Mouse (Mus musculus): Measurements from ENCODE around the gene Gtf2f1. TPM values are rescaled to one million over a fixed set of nuclear protein-coding genes. Genes with fewer than 3 reads are reported as not detected.

Gene Gtf2f1
- total RNA-seq, 2 experiments from 2014 or later, result 59.7 to 60.1 TPM

DNA sequence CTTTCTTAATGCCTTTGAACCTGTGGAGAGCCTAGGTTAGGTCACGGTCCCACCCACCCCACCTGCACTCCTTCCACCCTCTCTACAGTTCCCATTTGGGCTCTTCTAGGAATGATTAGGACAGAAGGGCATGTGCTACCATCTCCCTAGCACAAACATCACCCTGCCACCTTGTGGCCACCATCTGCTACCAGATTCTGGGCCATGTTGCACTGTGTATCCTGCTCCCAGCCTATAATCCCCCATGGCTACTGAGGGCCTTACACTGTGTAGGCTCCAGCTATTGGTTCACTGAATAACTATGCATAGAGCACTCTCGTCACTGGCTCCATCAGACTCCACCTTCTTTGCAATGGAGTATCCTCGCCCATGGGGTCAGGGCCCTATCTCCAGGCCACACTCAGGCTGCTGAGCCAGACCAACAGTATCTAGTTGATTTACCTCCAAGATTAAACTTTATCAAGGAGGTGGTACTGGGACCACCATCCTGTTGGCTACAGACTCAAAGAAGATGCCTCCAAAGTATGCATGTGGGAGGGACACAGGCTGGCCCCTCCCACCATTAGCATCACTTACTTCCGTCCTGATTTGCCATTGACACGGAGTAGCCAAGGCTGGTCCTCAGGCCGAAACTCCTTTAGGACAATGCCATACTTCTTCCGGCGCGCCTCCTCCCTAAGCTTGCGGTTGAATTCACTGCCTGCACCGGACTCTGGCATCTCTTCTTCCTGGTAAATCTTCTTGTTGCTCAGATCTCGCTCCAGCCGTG, 3.8 kb downstream of the Gtf2f1 start:
- no peak for DNase-seq (ENCODE audit: extremely low spot score in 1 of 2, low spot score in 1 of 2)

DNA sequence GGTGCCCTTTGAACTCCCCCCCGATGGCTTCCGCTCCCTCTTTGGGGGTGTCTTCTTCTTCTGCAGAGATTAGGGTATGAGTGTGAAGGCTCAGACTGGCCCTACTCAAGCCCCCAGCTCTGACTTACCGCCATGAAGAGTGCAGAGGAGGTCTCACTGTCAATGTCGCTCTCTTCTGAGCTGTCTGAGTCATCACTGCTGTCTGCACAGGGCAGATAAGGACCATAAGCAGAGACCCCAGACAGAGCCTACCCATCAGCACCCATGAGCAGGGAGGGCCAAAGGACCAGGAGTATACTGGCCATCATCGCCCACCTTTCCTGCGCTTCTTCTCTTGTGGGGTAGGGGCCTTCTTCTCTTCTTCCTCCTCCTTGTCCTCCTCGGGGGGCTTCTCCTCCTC, 7.1 kb downstream of the Gtf2f1 start:
- no peak for DNase-seq (ENCODE audit: extremely low spot score in 1 of 2, low spot score in 1 of 2)

DNA sequence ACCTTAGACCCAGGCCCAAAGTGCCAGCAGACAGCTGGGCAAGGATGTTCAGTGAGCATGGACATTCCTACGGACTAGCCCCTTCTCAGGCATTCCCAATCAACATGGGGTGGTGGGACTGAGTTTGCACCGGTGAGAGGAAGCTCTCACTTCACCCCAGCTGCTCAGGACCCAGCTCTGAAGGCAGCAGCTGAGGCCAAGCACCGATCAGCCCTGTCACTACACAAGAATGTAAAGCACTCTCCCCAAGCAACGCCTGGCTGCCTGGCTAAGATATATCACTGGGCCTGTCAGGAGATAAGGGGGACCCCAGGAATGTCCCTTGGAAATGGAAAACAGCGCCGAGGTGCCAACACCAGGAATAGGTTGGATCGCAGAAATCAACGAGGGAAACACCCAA, 9.9 kb downstream of the Gtf2f1 start:
- no peak for DNase-seq (ENCODE audit: extremely low spot score in 1 of 2, low spot score in 1 of 2)

DNA sequence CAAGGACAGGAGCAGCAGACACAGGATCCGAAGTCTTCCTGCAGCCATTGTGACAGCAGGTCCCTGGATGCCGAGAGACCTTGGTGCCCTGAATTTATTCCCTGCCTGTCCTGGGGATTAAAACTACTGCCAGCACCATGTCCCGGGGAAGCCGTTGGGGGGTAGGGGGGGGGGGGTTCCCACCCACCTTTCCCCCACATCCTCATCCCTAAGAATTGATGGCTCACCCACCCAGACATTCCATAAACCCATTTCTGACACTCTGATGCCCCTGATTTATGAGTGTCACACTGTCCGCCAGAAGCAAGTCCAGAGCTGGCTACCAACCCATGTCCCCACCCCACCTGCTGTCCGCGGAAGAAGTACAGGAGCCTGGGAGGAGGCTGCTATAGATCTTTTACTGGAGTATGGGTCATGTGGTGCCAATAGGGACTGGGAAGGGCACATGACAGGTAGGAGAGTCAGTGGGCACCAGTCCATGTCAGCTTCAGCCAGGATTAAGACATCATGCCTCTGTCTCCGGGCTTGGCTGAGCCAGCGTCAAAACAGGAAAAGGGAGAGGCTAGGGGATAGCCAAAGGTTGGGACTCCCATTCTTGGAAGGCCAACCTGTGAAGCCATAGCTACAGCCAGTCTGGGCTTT, 11.0 kb downstream of the Gtf2f1 start, which contains the start of gene Pspn:
Gene Pspn (minus strand): TSS at position 51 of the 642 bp plus-strand sequence.
- no peak for DNase-seq (ENCODE audit: extremely low spot score in 1 of 2, low spot score in 1 of 2)

DNA sequence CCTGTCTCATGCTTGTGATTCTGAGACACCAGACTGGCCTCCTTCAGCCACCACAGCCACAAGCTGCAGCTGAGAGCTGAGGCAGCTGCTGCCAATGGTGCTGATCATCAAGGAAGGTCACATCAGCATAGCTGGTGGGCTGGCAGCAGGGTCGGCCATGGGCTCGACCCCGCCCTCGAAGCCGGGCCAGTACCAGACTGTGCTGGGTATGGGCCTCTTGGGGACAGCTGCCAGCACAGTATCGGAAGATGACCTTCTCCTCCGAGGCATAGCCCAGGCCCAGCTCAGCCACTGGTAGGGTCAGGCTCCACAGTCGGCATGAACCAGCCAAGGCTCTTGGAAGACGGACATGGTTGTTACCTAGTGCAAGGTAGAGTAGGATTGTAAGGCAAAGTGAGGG, 11.7 kb downstream of the Gtf2f1 start:
- DNase-seq (ENCODE audit: extremely low spot score in 1 of 2, low spot score in 1 of 2), result no peak

DNA sequence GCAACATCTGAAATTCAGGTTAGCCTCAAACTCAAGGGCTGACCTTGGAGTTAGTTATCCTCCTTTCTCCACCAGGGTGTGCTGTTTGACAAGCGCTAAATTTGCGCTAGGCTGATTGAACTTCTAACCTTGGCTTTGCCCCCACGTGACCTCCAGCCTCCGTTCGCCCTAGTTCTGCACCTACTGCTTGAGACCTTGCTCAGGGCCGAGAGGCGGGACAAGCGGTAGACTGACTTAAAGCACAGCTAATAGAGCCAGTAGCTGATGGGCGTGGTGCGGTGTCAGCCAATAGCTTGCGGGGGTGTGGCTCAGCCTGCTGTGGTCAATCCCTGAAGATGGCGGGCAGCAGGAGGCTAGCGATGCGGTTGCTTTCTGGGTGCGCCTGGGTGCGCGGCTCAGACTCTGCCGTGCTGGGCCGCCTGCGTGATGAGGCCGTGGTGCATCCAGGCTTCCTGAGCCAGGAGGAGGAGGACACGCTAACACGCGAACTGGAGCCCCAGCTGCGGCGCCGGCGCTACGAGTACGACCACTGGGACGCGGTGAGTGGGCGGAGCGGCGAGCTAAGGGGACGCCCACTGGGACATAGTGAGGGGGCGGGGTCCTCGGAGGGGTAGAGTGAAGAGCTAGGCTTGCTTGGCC, 13.9 kb downstream of the Gtf2f1 start, which contains the start of gene Alkbh7:
Gene Alkbh7 (plus strand): TSS at position 311 of the 639 bp plus-strand sequence.
- peak; percentile 74 to 82 for DNase-seq (ENCODE audit: extremely low spot score in 1 of 2, low spot score in 1 of 2)

DNA sequence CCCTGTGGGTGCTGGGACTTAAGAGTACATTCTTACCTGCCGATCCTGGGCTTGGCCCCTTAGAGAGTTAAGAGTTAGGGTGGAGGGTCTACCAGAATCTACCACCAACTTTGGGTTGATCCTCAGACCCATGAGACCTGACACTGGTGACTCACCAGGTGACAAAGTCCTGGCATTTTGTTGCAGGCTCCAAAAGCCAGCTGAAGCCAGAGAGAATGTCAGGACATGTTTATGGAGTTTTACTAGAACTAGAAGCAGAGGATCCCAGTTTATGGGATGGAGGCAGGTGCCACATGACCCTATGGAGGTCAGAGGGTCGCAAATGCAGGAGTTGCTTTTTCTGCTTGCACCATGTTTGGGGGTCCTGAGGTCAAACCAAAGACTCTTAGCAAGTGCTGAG, 14.6 kb downstream of the Gtf2f1 start:
- DNase-seq (ENCODE audit: extremely low spot score in 1 of 2, low spot score in 1 of 2), result no peak

DNA sequence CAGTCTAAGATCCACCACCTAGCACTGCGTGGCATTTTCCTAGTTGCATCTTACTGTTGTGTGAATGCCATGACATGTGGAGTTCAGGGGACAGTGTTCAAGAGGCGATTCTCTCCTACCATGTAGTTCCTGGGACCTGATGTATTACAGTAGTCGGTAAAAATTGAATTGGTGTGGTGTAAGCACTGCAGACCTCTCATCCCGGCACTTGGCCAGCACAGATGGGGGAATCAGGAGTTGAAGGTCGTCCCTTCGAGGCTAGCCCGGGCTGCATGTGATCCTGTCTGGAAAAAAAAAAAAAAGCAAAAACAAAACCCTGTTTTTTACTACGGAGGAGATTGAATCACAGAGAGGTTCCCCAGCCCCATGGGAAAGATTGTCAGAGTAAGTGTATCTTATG, 16.0 kb downstream of the Gtf2f1 start:
- DNase-seq (ENCODE audit: extremely low spot score in 1 of 2, low spot score in 1 of 2), result no peak

DNA sequence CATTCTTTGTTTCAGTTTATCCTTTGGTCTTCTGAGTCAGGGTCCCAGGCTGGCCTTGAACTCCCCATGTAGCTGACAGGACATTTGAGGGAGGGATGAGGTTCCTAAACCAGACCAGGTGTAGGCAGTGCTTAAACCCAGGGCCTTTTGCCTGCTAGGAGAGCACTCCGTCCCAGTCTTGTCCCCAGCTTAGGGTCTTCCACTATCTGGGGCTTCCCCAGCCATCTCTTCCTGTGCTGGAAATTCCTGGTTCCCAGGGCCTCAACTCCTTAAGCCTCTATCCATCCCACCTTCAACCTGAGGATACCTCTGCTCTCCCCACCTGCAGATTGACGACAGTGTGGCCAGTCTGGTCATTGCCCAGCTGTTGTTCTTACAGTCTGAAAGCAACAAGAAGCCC, 20.1 kb downstream of the Gtf2f1 start:
- peak in 1 of 2 experiments; percentile 4 for DNase-seq (ENCODE audit: extremely low spot score in 1 of 2, low spot score in 1 of 2)

DNA sequence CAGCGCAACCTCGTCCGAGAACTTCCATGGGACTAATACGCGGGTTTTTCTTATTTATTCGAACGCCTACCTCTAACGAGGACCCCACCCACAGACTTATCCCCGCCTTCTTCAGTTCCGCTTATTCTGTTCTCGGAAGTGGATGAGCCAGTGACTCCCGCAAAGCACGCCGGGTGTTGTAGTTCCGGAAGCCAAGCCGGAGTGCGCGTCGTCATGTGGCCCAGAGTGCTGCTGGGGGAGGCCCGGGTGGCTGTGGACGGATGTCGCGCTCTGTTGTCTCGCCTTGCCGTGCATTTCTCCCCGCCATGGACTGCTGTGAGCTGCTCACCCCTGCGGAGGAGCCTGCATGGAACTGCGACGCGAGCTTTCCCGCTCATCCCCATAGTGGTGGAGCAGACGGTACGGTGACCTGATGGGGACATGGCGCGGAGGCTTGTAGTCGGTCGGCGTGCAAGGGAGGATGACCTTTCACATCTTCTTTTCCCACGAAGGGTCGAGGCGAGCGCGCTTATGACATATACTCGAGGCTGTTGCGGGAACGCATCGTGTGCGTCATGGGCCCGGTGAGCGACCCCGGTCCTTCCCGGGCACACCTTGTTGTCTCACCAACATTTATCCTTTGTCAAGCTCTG, 20.9 kb downstream of the Gtf2f1 start, which contains the start of gene Clpp:
Gene Clpp (plus strand): TSS at position 191 of the 632 bp plus-strand sequence.
- peak; percentile 80 to 86 for DNase-seq (ENCODE audit: extremely low spot score in 1 of 2, low spot score in 1 of 2)

DNA sequence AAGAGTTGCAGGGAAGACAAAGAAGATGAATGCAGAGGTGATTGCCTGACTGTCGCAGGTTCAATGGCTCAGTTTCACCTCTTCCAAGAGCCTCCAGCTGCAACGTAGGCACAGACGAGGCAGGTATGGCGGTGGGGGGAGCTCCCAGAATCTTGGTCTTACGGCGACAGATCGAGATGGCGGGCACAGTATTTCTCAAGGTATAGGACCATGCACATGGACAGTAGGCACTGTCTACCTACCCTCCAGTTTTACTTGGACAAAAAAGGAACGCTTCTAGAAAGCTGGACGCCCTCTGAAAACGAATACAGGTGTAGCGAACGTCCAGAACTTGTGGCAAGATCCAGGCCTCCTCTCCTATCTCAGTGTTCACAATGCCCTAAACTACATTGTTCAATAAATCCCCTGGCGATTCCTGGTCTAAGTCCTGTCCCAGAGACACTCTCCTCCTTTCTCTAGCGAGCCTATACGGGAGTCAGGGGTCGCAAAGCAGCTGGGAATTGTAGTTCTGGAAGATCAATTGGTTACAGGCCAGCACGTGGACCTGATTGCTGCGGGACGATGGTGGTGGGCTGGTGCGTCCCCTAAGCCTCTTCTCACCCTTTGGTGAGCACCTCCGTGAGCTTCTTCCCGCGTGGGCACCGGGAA, 21.5 kb downstream of the Gtf2f1 start:
- DNase-seq (ENCODE audit: extremely low spot score in 1 of 2, low spot score in 1 of 2), result peak in 1 of 2 experiments; percentile 56

DNA sequence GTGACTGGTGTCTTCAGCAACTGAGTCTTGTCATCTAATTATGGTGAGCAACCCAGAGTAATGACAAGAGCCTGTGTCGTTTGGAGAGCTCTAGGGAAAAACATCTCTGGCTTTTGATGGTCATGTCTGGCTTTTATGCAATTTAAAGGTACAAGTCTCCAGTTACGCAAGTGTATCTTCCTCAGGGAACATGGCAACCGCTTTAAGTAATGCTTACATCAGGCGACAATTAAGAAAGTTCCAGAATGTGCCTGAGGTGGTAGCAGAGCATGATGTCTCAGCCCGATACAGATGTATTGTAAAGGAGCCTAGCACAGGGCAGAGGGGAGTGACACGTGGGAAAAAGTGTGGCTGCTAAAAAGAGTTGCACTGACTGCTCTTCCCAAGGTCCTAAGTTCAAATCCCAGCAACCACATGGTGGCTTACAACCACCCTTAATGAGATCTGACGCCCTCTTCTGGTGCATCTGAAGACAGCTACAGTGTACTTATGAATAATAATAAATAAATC, 22.1 kb downstream of the Gtf2f1 start:
- DNase-seq (ENCODE audit: extremely low spot score in 1 of 2, low spot score in 1 of 2), result no peak

DNA sequence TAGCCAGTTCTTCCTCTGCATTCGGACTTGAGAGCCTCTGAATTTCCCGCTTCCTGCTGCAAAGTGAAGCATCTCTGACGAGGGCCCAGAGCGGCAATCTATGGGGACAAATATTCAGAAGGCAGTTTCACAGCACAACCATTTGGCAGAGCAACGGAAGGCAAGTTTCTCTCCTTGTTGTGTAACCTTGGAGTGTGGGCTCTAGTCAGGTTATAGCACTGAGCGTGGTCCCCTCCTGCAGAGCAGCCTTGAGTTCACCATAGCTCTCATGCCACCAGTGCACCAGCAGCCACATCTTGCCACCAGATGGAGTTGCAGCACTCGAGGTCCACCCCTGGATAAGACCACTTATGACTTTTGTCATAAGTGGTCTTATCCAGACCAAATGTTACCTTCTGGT, 22.6 kb downstream of the Gtf2f1 start:
- no peak for DNase-seq (ENCODE audit: extremely low spot score in 1 of 2, low spot score in 1 of 2)

DNA sequence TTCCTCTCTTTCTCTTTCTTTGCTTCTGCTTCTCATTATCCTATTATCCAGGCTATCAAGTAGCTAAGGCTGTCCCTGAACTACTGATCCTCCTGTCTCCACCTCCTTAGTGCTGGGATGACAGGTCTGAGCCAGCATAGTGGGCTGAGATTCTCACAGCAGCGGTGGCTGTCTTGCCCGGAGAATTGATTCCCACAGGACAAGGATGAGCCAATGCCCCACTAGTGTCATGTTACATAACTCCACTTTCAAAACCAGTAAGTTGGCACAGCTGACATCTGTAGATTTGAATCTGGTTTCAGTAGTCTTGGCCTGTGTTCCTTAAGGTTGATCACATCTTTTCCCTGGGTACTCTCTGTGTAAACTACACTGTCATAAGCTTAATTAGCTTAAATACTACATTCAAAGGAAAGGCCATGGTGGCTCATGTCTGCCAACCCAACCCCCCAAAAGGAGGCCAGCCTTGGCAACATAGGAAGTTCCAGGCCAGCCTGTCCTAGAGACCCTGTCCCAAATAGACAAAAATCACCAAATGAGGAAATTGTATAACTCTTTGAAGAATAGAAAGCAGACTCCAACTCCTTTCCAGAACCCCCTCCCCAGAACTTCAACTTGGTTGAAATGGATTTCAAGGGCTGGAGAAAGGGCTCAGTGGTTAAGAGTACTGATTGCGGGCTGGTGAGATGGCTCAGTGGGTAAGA, 24.8 kb downstream of the Gtf2f1 start:
- DNase-seq (ENCODE audit: extremely low spot score in 1 of 2, low spot score in 1 of 2), result no peak

DNA sequence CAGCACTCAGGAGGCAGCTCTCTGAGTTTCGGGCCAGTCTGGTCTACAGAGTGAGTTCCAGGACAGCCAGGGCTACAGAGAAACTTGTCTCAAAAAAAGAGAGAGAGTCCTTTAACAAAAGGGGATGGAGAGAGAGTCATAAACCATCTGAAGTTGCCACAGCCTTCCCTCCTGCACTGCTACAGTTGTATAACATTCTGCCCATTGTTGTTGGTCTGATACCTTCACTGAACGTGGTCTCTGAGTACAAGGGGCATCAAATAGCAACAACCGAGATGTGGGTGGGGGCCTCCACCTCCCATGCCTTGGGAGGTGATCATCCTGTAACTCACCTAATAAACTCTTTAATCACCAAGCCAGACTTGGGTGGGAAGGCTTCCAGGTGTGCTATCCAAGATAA, 25.4 kb downstream of the Gtf2f1 start:
- no peak for DNase-seq (ENCODE audit: extremely low spot score in 1 of 2, low spot score in 1 of 2)

DNA sequence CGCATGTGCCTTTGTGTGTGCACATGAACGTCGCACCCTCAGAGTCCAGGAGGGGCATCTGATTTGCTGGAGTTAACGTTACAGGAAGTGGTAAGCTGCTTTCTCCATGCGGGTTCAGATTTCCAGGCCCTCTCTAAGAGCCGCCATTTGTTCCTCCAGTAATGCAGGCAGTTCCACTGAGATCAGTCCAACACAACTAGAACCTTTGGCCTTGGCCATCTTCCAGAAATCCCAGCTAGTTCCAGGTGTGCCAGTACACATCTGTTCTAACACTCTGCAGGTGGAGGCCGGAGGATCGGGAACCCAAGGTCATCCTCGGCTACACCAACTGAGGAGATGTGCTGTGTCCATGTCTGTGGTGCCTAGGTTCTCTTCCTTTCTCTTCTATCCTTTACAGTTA, 26.2 kb downstream of the Gtf2f1 start:
- DNase-seq (ENCODE audit: extremely low spot score in 1 of 2, low spot score in 1 of 2), result no peak

DNA sequence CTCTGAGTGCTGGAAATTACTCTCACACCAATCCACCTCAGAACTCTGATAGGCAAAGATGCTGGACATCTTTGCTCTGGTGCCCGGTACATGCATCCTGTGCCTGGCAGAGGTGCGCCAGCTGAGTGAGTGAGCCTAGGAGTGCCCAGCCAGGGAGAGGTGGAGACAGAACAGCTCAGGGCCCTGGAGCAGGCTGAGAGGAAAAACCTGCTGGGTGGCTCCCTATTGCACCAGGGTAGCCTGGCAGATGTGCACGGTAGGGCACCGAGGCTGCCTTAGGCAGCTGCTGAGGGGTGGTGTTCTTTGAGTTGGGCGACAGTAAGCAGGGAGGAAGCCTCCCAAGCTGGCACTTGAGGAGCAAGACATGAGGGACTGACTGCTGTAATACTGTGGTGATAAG, 29.1 kb downstream of the Gtf2f1 start, which contains the start of gene Acer1:
Gene Acer1 (minus strand): TSS at position 114 of the 400 bp plus-strand sequence.
- no peak for DNase-seq (ENCODE audit: extremely low spot score in 1 of 2, low spot score in 1 of 2)

DNA sequence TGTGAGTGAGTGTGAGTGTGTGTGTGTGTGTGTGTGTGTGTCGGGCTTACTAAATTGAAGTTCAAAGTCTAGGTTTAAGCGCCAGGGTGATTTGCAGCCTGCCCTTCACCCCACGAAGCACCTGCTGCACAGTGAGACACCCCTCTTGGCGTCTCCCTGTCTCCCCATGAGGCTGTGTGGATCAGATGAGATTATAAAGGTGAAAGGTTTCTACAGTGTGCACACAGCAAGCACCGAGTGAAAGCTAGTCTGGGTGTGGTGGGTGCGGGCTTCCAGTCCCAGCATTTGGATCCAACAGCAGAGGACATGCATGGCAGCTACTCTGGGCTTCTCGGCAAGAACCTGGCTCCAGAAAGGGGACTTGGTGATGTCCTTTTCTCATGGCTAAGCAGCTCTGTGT, 30.0 kb downstream of the Gtf2f1 start:
- DNase-seq (ENCODE audit: extremely low spot score in 1 of 2, low spot score in 1 of 2), result no peak

DNA sequence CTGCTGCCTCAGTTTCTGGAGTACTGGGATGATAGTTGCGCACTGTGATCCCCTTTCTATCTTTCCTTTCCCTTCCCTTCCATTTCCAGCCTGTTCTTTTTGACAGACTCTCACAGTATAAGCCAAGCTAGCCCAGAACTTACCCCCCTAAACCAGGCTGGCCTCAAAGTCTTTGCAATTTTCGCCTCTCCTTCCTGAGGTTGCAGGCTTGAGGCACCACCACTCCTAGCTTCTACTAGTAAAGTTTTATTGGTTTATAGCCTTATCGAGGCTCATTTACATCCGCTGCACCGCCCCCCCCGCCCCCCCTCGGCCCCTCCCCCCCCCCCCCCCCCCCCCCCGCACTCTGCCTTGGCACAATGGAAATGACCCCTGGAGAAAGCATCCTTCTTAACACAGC, 31.6 kb downstream of the Gtf2f1 start:
- DNase-seq (ENCODE audit: extremely low spot score in 1 of 2, low spot score in 1 of 2), result no peak
